Mouse (Mus musculus) heart, embryonic 15.5 days (tissue): ENCODE results near the gene Hapln3. TPM values are rescaled to one million over a fixed set of nuclear protein-coding genes. Genes with fewer than 3 reads are reported as not detected.

Source experiments
- ATAC-seq: fragments of 200-750 bp; cut with Nextera tagmentation; replicated peaks from 2 replicates; pipeline ENCODE4 v1.8.0; 2017; ENCODE audit warnings: low read depth, moderate TSS enrichment; ENCODE audit not compliant: insufficient number of reproducible peaks, insufficient read depth, low FRiP score
- H3K27ac ChIP-seq: fragments of 300-500 bp; sonication (generic); 2 replicates; pipeline ENCODE4 v1.5.1; 2015; ENCODE audit warnings: mild to moderate bottlenecking, inconsistent platforms
- H3K27me3 ChIP-seq: fragments of 300-500 bp; sonication (generic); 2 replicates; pipeline ENCODE4 v1.6.1; 2015; ENCODE audit warnings: inconsistent platforms
- H3K36me3 ChIP-seq: fragments of 300-500 bp; sonication (generic); 2 replicates; pipeline ENCODE4 v1.6.1; 2015; ENCODE audit warnings: mild to moderate bottlenecking, inconsistent platforms
- H3K4me1 ChIP-seq: fragments of 300-500 bp; sonication (generic); replicated peaks from 2 replicates; pipeline ENCODE4 v1.6.1; 2015; ENCODE audit warnings: inconsistent platforms
- H3K4me2 ChIP-seq: fragments of 300-500 bp; sonication (generic); 2 replicates; pipeline ENCODE4 v1.6.1; 2015; ENCODE audit warnings: inconsistent platforms, mild to moderate bottlenecking, moderate library complexity
- H3K4me3 ChIP-seq: fragments of 300-500 bp; sonication (generic); 2 replicates; pipeline ENCODE4 v1.5.1; 2015; ENCODE audit warnings: mild to moderate bottlenecking, inconsistent platforms
- H3K9ac ChIP-seq: fragments of 300-500 bp; sonication (generic); 2 replicates; pipeline ENCODE4 v1.6.1; 2015; ENCODE audit warnings: mild to moderate bottlenecking, inconsistent platforms
- H3K9me3 ChIP-seq: fragments of 300-500 bp; sonication (generic); replicated peaks from 2 replicates; pipeline ENCODE4 v1.6.1; 2016; ENCODE audit warnings: inconsistent platforms
- WGBS: fragments of 180-500 bp; shearing (Covaris S2); methylation state at CpG from one replicate; pipeline ENCODE4 v1.1.7; 2015; ENCODE audit warnings: mixed read lengths; 5-methylcytosine and 5-hydroxymethylcytosine counted together
- polyA plus RNA-seq: library from polyadenylated mRNA; unstranded; fragments of >200 nt; fragmentation: Nextera tagmentation; extraction: Ambion mirVana; gene quantifications from 2 replicates; pipeline ENCODE4 v1.2.1, GENCODE M21; 2015

The Hapln3 gene
- polyA plus RNA-seq, 1 experiment from 2014 or later = 0.49 TPM

DNA sequence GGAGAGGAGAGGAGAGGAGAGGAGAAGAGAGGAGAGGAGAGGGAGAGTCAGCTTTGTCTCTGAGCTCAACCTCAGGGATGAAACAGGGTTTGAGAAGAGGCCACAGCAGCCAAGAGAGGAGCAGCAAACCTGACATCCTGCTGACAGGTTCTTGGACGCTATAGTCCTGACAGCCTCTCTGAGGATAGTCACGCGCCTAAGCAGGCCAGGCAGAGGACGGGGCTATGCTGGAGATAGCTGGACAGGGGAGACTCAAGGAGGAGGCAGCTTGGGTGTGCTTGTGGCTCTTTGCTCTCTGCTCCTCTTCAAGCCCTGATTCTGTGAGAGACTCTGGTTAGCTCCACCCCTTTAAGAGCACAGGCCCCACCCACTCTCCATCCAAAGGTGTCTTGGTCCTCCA is 62.6 kb downstream of the Hapln3 start:
- no peaks in the 10 kb centered on the region for H3K36me3 ChIP-seq
- H3K9ac ChIP-seq = no peak overlapping the region
- no peak overlapping the region for H3K27ac ChIP-seq
- H3K4me2 ChIP-seq = no peak overlapping the region
- H3K4me3 ChIP-seq = no peak overlapping the region
- ATAC-seq = no peak; the same call in 1 of the 2 replicates
- H3K9me3 ChIP-seq = no peaks in the 10 kb centered on the region
- WGBS = 24% methylated on average over 4 of the region's 4 CpGs
- H3K4me1 ChIP-seq = peaks cover 8% of the 10 kb centered on the region; the same call in 1 of the 2 replicates
- peaks cover 3% of the 10 kb centered on the region; the same call in 1 of the 2 replicates for H3K27me3 ChIP-seq

GRCm38 (mm10) chr7:79067466-79067865 is 63.4 kb downstream of the Hapln3 start:
- Histone ChIP-seq H3K4me3 (no peak overlapping the region), H3K36me3 (no peaks in the 10 kb centered on the region), H3K4me1 (peaks cover 8% of the 10 kb centered on the region; the same call in 1 of the 2 replicates), H3K9ac (no peak overlapping the region), H3K27me3 (peaks cover 3% of the 10 kb centered on the region; the same call in 1 of the 2 replicates), H3K4me2 (no peak overlapping the region), H3K27ac (no peak overlapping the region), H3K9me3 (no peaks in the 10 kb centered on the region)
- 69% methylated on average over 7 of the region's 7 CpGs for WGBS
- no peak for ATAC-seq

Other genes starting within 250 kb of the Hapln3 start
- 26.8 and 32.9 TPM in 2 replicates for gene Aen, start 235.2 kb downstream of the Hapln3 start, polyA plus RNA-seq
- 12.7 and 18.3 TPM in 2 replicates for gene Isg20, start 217.6 kb downstream of the Hapln3 start, polyA plus RNA-seq
- gene Acan, start 77.5 kb downstream of the Hapln3 start, polyA plus RNA-seq = 2.7 and 4.7 TPM in 2 replicates
- 224 and 246 TPM in 2 replicates for gene Mfge8, start 18.0 kb upstream of the Hapln3 start, polyA plus RNA-seq
- gene Abhd2, start 142.2 kb upstream of the Hapln3 start, polyA plus RNA-seq = 4.2 and 4.9 TPM in 2 replicates